Mouse (Mus musculus) hindbrain, embryonic 16.5 days (tissue): ENCODE measurements around the gene Ppp3ca. TPM values are rescaled to one million over a fixed set of nuclear protein-coding genes. Genes with fewer than 3 reads are reported as not detected.

Experiments used
- ATAC-seq: fragments of 200-750 bp; cut with Nextera tagmentation; 2 replicates; pipeline ENCODE4 v1.8.0; 2017; ENCODE audit warnings: moderate TSS enrichment, moderate library complexity
- H3K27ac ChIP-seq: fragments of 300-500 bp; sonication (generic); 2 replicates; pipeline ENCODE4 v1.5.1; 2014; ENCODE audit warnings: low read depth, mild to moderate bottlenecking, control low read depth, low read length, moderate library complexity
- H3K27me3 ChIP-seq: fragments of 300-500 bp; sonication (generic); replicated peaks from 2 replicates; pipeline ENCODE4 v1.6.1; 2014; ENCODE audit warnings: low read length; ENCODE audit not compliant: control insufficient read depth, insufficient read depth
- H3K36me3 ChIP-seq: fragments of 300-500 bp; sonication (generic); 2 replicates; pipeline ENCODE4 v1.6.1; 2014; ENCODE audit warnings: mild to moderate bottlenecking, low read length, moderate library complexity, mixed read lengths; ENCODE audit not compliant: control insufficient read depth, insufficient read depth
- H3K4me1 ChIP-seq: fragments of 300-500 bp; sonication (generic); 2 replicates; pipeline ENCODE4 v1.6.1; 2014; ENCODE audit warnings: low read depth, low read length; ENCODE audit not compliant: control insufficient read depth, insufficient read depth
- H3K4me2 ChIP-seq: fragments of 300-500 bp; sonication (generic); 2 replicates; pipeline ENCODE4 v1.6.1; 2014; ENCODE audit warnings: mild to moderate bottlenecking, low read length, control low read depth, moderate library complexity
- H3K4me3 ChIP-seq: fragments of 300-500 bp; sonication (generic); 2 replicates; pipeline ENCODE4 v1.5.1; 2014; ENCODE audit warnings: mild to moderate bottlenecking, low read length, control low read depth, moderate library complexity
- H3K9ac ChIP-seq: fragments of 300-500 bp; sonication (generic); 2 replicates; pipeline ENCODE4 v1.6.1; 2014; ENCODE audit warnings: low read depth, mild to moderate bottlenecking, control low read depth, low read length, moderate library complexity
- H3K9me3 ChIP-seq: fragments of 300-500 bp; sonication (generic); 2 replicates; pipeline ENCODE4 v1.6.1; 2014; ENCODE audit warnings: mild to moderate bottlenecking, low read length, moderate library complexity; ENCODE audit not compliant: control insufficient read depth
- WGBS: fragments of 180-500 bp; shearing (Covaris S2); extraction: QIAGEN DNeasy Blood & Tissue Kit; methylation state at CpG from one replicate; pipeline ENCODE4 v1.1.7; 2014; 5-methylcytosine and 5-hydroxymethylcytosine counted together
- polyA plus RNA-seq: library from polyadenylated mRNA; unstranded; fragments of >200 nt; fragmentation: Nextera tagmentation; extraction: Ambion mirVana; gene quantifications from 2 replicates; pipeline ENCODE4 v1.2.1, GENCODE M21; 2015

The Ppp3ca gene
- polyA plus RNA-seq, 1 experiment from 2014 or later = 154 TPM

DNA sequence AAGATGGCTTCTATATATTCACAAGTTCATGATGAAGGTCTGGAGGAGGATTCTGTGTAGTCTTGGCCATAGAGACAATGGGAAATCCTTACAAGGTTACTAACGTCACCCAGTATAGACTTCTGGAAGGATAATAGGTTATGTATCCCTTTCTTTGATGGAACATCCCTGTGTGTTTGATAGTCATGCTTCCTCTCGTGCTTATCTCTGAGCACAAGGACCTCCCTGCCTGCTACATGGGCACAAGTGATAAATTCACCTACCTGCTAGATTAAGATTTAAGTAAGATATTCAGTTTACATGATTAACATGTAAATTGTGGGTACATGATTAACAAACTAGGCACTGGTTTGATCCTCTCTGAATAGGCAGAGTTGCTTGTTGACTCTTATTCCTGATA, 152.1 kb downstream of the Ppp3ca start:
- H3K4me1 ChIP-seq = no peaks in the 10 kb centered on the region
- H3K4me3 ChIP-seq = no peak overlapping the region
- no peak for ATAC-seq
- WGBS = 82% methylated on average over 2 of the region's 2 CpGs
- H3K4me2 ChIP-seq = no peak overlapping the region
- no peak overlapping the region for H3K27ac ChIP-seq
- H3K9ac ChIP-seq = no peak overlapping the region
- H3K36me3 ChIP-seq = no peaks in the 10 kb centered on the region
- no peaks in the 10 kb centered on the region for H3K9me3 ChIP-seq
- H3K27me3 ChIP-seq = no peaks in the 10 kb centered on the region

DNA sequence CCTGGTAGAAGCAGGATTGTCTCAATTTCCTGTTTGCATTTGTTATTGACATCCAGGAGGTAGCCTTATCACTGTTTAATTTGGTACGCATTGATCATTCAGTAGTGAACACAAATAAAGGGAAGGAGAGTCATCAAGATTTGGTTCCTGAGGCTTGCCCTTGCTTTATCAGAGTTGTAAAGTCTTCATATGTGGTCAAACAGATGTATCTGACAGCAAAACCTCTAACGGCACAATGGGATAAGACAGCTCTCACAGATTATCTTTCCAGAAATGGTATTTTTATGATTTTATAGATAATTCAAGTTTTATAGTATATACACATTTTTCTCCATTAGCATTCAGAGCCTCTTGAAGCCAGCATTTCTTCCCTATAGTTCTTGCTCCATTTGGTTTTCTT, 152.5 kb downstream of the Ppp3ca start:
- no peak overlapping the region for H3K27ac ChIP-seq
- H3K4me1 ChIP-seq = no peaks in the 10 kb centered on the region
- H3K9me3 ChIP-seq = no peaks in the 10 kb centered on the region
- no peak for ATAC-seq
- no peak overlapping the region for H3K9ac ChIP-seq
- 92% methylated on average over 2 of the region's 2 CpGs for WGBS
- no peak overlapping the region for H3K4me3 ChIP-seq
- H3K27me3 ChIP-seq = no peaks in the 10 kb centered on the region
- no peak overlapping the region for H3K4me2 ChIP-seq
- H3K36me3 ChIP-seq = no peaks in the 10 kb centered on the region

DNA sequence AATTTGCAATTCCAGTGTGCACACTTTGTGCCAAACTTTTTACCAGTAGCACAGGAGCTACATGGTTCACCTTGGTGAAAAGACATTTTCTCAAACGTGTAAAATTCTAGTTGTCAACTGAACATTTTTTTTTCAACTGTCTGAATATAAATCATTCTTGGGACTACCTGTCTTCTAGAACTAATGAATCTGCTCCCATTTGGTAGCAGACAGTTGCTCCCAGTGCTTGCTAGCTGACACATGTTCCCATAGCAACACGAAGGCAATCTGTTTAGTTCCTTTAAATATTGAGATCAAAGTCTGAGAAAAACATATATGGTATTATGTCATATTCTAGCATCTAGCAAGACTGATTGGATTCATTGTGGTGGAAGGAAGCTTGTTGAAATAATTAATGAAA, 158.5 kb downstream of the Ppp3ca start:
- WGBS = 50% methylated on average over 2 of the region's 2 CpGs
- no peak overlapping the region for H3K4me2 ChIP-seq
- no peak for ATAC-seq

DNA sequence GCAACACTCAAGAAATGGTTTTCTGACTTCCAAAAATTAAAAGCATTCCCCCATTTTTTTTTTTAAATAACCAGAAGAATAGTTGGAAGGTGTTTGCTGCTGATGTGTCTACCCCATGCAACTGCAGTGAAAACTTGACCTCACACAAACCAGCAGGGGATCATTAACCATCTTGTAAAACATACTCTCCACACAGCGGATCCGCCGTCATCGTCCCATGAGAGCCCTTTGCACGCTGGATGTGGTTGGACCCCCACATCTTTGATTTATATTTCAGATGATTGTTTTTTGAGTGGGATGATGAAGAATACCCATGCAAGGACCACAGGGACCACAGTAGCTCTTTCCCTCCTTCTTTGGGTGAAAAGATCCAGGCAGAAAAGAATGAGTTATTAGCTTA, 159.2 kb downstream of the Ppp3ca start:
- Histone ChIP-seq H3K4me3 (no peak overlapping the region), H3K4me1 (peaks cover 20% of the 10 kb centered on the region), H3K27ac (no peak overlapping the region), H3K9ac (no peak overlapping the region), H3K9me3 (no peaks in the 10 kb centered on the region), H3K36me3 (no peaks in the 10 kb centered on the region), H3K27me3 (no peaks in the 10 kb centered on the region), H3K4me2 (no peak overlapping the region)
- WGBS = 50% methylated on average over 5 of the region's 5 CpGs
- no peak for ATAC-seq

More for the DNA sequence above, 158.5 kb downstream of the Ppp3ca start:
- Histone ChIP-seq H3K4me3 (no peak overlapping the region), H3K9me3 (no peaks in the 10 kb centered on the region), H3K36me3 (no peaks in the 10 kb centered on the region), H3K27me3 (no peaks in the 10 kb centered on the region), H3K9ac (no peak overlapping the region), H3K27ac (no peak overlapping the region), H3K4me1 (peaks cover 13% of the 10 kb centered on the region)

DNA sequence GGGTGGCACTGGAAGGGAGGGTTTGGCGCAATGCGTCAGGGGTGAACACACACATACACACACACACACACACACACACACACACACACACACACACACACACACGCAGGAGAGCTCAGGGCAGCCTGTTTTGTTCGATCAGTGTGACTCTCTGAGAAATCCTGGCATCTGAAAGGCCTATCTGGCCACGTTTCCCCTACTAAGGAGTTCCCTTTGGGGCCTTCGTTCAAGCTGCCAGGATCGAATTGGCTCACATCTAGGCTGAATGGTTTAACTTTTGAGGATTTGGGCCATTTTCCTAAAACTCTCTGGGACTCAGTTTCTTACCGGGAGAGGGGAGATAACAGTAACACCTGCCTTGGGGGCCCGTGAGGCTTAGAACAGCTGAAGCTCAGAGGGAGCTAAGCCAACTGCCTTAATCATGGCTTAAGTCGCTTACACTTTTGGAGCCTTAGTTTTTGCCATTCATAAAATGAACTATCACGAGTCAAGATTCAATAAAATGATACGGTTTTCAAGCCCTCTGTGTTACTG, 160.8 kb downstream of the Ppp3ca start:
- H3K4me2 ChIP-seq = no peak overlapping the region
- no peak overlapping the region for H3K4me3 ChIP-seq
- no peaks in the 10 kb centered on the region for H3K9me3 ChIP-seq
- H3K36me3 ChIP-seq = no peaks in the 10 kb centered on the region
- no peak overlapping the region; the same call in 1 of the 2 replicates for H3K27ac ChIP-seq
- 73% methylated on average over 12 of the region's 12 CpGs for WGBS
- no peak overlapping the region for H3K9ac ChIP-seq
- H3K4me1 ChIP-seq = peaks cover 28% of the 10 kb centered on the region
- ATAC-seq = 0 out of 2 replicates have a peak, but pooled peaks have one; percentile 2
- no peaks in the 10 kb centered on the region for H3K27me3 ChIP-seq

DNA sequence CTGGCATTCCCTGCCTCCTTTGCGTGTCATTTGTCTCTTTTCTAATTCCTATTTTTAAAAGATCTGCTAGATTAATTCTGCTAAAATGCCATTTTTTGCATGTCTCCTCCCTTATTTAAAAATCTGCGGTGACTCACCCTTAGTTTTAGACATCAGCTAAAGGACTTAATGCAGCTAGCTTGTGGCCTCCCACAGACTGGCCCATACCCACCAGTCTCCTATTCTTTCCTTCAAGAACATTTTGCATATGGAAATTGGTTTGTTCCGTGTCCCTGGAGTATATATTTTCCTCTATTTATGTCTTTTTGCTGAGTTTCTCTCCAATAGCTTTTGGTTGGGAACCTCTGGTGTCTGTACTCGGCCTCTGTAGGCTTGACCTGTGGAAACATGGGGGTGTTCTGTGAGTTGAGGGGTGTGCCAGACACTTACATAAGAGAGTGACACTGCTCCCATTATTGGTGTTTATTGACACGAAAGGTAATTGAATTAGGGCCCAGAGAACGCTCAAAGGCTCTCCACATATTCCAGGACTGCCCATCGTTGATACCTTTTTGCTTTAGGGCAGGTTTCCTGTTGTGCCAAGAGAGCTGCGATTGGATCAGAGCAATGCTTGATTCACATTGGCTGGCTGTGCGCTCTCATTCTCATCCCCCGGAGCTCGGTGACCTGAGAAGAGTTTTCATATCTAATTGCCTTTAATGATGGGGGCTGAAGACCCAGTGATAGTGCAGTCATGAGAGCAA, 163.2 kb downstream of the Ppp3ca start:
- 41% methylated on average over 11 of the region's 11 CpGs for WGBS
- Histone ChIP-seq H3K4me3 (no peak overlapping the region), H3K36me3 (no peaks in the 10 kb centered on the region), H3K4me1 (peaks cover 29% of the 10 kb centered on the region), H3K9me3 (no peaks in the 10 kb centered on the region), H3K27me3 (no peaks in the 10 kb centered on the region), H3K9ac (no peak overlapping the region), H3K27ac (no peak overlapping the region), H3K4me2 (peak overlapping the region; percentile 25)
- 0 out of 2 replicates have a peak, but pooled peaks have one; percentile 15 for ATAC-seq

GRCm38 (mm10) chr3:136833893-136834292, 164.0 kb downstream of the Ppp3ca start:
- Histone ChIP-seq H3K36me3 (no peaks in the 10 kb centered on the region), H3K9me3 (no peaks in the 10 kb centered on the region), H3K9ac (no peak overlapping the region), H3K4me3 (no peak overlapping the region), H3K4me2 (peak overlapping the region; percentile 25), H3K27me3 (no peaks in the 10 kb centered on the region), H3K27ac (peak overlapping the region; percentile 65), H3K4me1 (peaks cover 29% of the 10 kb centered on the region)
- peak; percentile 57 for ATAC-seq
- WGBS = 9% methylated on average over 4 of the region's 5 CpGs

DNA sequence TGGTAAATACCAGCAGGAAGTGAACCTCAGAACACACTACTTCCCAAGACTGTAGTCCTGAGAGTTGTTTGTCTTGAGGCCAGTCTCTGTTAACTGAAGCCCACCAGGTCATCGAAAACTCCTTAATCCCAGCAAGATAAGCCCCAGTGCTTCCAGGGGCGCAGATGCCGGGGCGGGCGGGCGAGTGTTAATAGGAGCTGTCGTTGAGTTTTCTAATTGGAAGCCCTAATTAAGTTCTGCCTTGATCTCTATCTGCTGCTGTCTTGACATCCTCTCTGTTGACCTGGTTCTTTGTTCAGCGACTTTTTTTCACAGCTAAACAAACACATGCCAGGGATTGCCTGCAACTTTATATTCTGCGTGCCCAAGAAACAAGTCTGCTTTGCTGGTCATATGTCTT, 165.9 kb downstream of the Ppp3ca start:
- Histone ChIP-seq H3K4me2 (no peak overlapping the region), H3K4me3 (no peak overlapping the region), H3K9ac (no peak overlapping the region), H3K4me1 (peaks cover 29% of the 10 kb centered on the region), H3K9me3 (no peaks in the 10 kb centered on the region), H3K27ac (no peak overlapping the region), H3K36me3 (no peaks in the 10 kb centered on the region), H3K27me3 (no peaks in the 10 kb centered on the region)
- ATAC-seq = no peak
- 38% methylated on average over 9 of the region's 9 CpGs for WGBS

- Histone ChIP-seq H3K36me3 (no peaks in the 10 kb centered on the region), H3K4me2 (no peak overlapping the region), H3K9me3 (no peaks in the 10 kb centered on the region), H3K9ac (no peak overlapping the region), H3K4me3 (no peak overlapping the region), H3K27me3 (no peaks in the 10 kb centered on the region), H3K4me1 (peaks cover 25% of the 10 kb centered on the region), H3K27ac (no peak overlapping the region)
- ATAC-seq = no peak
- WGBS = 67% methylated on average over 17 of the region's 17 CpGs
Measured at GRCm38 (mm10) chr3:136836319-136837193, 166.6 kb downstream of the Ppp3ca start.
